Mouse (Mus musculus) heart, embryonic 15.5 days (tissue): ENCODE measurements around the gene Usp21. TPM values are rescaled to one million over a fixed set of nuclear protein-coding genes. Genes with fewer than 3 reads are reported as not detected.
"Not testable (repeated sequence)": the region's sequence is repeated elsewhere in the genome, so short reads cannot be mapped to it uniquely, and the experiment has no call there.

Experiments
- ATAC-seq: fragments of 200-750 bp; cut with Nextera tagmentation; replicated peaks from 2 replicates; pipeline ENCODE4 v1.8.0; 2017; ENCODE audit warnings: low read depth, moderate TSS enrichment; ENCODE audit not compliant: insufficient number of reproducible peaks, insufficient read depth, low FRiP score
- H3K27ac ChIP-seq: fragments of 300-500 bp; sonication (generic); 2 replicates; pipeline ENCODE4 v1.5.1; 2015; ENCODE audit warnings: mild to moderate bottlenecking, inconsistent platforms
- H3K27me3 ChIP-seq: fragments of 300-500 bp; sonication (generic); 2 replicates; pipeline ENCODE4 v1.6.1; 2015; ENCODE audit warnings: inconsistent platforms
- H3K36me3 ChIP-seq: fragments of 300-500 bp; sonication (generic); 2 replicates; pipeline ENCODE4 v1.6.1; 2015; ENCODE audit warnings: mild to moderate bottlenecking, inconsistent platforms
- H3K4me1 ChIP-seq: fragments of 300-500 bp; sonication (generic); replicated peaks from 2 replicates; pipeline ENCODE4 v1.6.1; 2015; ENCODE audit warnings: inconsistent platforms
- H3K4me2 ChIP-seq: fragments of 300-500 bp; sonication (generic); 2 replicates; pipeline ENCODE4 v1.6.1; 2015; ENCODE audit warnings: inconsistent platforms, mild to moderate bottlenecking, moderate library complexity
- H3K4me3 ChIP-seq: fragments of 300-500 bp; sonication (generic); 2 replicates; pipeline ENCODE4 v1.5.1; 2015; ENCODE audit warnings: mild to moderate bottlenecking, inconsistent platforms
- H3K9ac ChIP-seq: fragments of 300-500 bp; sonication (generic); 2 replicates; pipeline ENCODE4 v1.6.1; 2015; ENCODE audit warnings: mild to moderate bottlenecking, inconsistent platforms
- H3K9me3 ChIP-seq: fragments of 300-500 bp; sonication (generic); replicated peaks from 2 replicates; pipeline ENCODE4 v1.6.1; 2016; ENCODE audit warnings: inconsistent platforms
- WGBS: fragments of 180-500 bp; shearing (Covaris S2); methylation state at CpG from one replicate; pipeline ENCODE4 v1.1.7; 2015; ENCODE audit warnings: mixed read lengths; 5-methylcytosine and 5-hydroxymethylcytosine counted together
- polyA plus RNA-seq: library from polyadenylated mRNA; unstranded; fragments of >200 nt; fragmentation: Nextera tagmentation; extraction: Ambion mirVana; gene quantifications from 2 replicates; pipeline ENCODE4 v1.2.1, GENCODE M21; 2015

Gene Usp21
- polyA plus RNA-seq, 1 experiment from 2014 or later, result 44.9 TPM

DNA sequence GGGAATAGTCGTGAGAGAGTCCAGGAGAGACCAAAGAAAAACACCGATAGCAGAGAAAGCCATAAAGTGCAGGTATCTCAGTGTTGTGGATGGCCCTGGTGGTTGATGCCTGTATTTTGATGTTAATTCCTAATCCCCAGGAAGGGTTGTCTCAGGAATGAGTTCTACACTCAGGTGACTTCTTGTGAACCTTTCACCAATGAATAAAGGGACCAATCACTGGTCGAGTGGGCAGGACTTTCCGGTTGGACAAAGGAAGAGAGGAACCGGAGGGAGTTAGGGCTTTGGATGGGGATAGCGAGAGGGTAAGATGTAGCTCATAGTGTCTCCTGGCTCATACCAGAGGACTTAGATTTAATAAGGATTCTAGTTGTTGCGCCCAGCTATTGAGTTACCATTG lies 32.0 kb upstream of the Usp21 start:
- Histone ChIP-seq H3K27me3 (no peaks in the 10 kb centered on the region), H3K4me3 (peak overlapping the region; percentile 33), H3K4me2 (peak overlapping the region; percentile 42), H3K27ac (no peak overlapping the region), H3K36me3 (no peaks in the 10 kb centered on the region), H3K9me3 (no peaks in the 10 kb centered on the region), H3K4me1 (0 out of 2 replicates have a peak, but pooled peaks cover 3% of the 10 kb centered on the region), H3K9ac (0 out of 2 replicates have a peak overlapping the region, but pooled peaks have one; percentile 34)
- ATAC-seq, result no peak
- 17% methylated on average over 7 of the region's 7 CpGs for WGBS

DNA sequence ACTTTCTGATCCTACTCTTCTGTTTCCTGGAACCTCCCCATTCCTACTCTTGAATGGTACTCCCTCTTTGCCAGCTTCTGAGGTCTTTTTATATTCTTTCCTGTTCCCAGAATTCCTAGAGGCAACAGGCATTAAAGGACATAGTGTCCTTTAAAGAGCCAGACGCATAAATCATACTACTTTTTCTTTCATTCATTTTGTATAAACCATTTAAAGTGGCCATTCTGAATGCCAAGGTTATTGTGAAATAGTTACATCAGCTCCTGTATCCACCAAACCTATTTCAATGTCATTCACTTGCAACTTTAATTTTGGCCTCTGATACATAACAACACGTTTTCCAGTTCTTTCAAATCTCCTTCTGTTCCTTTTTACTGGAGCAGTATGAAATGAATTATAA lies 21.5 kb upstream of the Usp21 start:
- no peak overlapping the region for H3K27ac ChIP-seq
- no peak for ATAC-seq
- H3K4me3 ChIP-seq, result no peak overlapping the region
- H3K27me3 ChIP-seq, result no peaks in the 10 kb centered on the region
- H3K36me3 ChIP-seq, result no peaks in the 10 kb centered on the region
- H3K4me2 ChIP-seq, result no peak overlapping the region
- no peaks in the 10 kb centered on the region for H3K9me3 ChIP-seq
- no peaks in the 10 kb centered on the region; the same call in 1 of the 2 replicates for H3K4me1 ChIP-seq
- H3K9ac ChIP-seq, result no peak overlapping the region
- 66% methylated on average over 2 of the region's 2 CpGs for WGBS

DNA sequence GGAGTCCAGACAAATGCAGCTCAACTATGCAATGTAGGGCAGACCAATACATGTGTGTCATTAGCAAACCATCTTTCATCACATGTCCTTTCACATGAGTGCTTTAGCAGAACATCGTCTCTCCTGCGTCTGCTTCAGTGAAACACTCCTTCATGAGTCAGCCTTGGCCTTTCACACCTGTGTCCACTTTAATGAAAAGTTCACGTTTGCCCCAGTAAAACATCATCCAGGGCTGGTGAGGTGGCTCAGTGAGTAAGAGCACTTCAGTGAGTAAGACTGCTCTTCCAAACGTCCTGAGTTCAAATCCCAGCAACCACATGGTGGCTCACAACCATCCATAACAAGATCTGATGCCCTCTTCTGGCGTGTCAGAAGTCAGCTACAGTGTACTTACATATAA lies 18.4 kb upstream of the Usp21 start:
- not testable (repeated sequence) for H3K27me3 ChIP-seq, ATAC-seq, H3K36me3 ChIP-seq, H3K4me1 ChIP-seq, H3K4me3 ChIP-seq, H3K9ac ChIP-seq, H3K9me3 ChIP-seq, H3K4me2 ChIP-seq
- peak overlapping the region; percentile 27; the same call in 1 of the 2 replicates for H3K27ac ChIP-seq
- WGBS, result 71% methylated on average over 5 of the region's 5 CpGs

DNA sequence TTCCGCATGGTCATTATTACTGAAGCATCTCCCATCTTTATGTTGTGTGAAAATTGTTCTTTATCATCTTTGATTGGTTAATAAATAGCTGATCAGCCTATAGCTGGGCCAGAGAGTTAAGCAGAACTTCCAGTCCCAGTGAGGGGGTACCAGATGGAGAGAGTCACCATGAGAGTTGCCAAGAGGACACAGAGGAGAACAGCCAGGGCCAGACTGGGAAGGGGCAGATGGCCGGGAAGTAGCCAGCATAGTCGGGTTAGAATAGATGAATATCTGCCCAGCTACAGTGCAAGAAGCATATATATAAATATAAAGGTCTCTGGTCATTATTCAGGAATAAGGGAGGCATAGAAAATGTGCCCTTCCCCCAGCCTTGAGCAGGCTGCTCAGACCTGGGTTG lies 10.4 kb upstream of the Usp21 start:
- peaks cover 22% of the 10 kb centered on the region for H3K27me3 ChIP-seq
- ATAC-seq, result no peak
- no peaks in the 10 kb centered on the region for H3K9me3 ChIP-seq
- H3K36me3 ChIP-seq, result no peaks in the 10 kb centered on the region
- WGBS, result 52% methylated on average over 3 of the region's 3 CpGs
- H3K4me1 ChIP-seq, result peaks cover 6% of the 10 kb centered on the region
- no peak overlapping the region for H3K27ac ChIP-seq
- H3K4me2 ChIP-seq, result no peak overlapping the region
- H3K4me3 ChIP-seq, result no peak overlapping the region
- no peak overlapping the region for H3K9ac ChIP-seq

DNA sequence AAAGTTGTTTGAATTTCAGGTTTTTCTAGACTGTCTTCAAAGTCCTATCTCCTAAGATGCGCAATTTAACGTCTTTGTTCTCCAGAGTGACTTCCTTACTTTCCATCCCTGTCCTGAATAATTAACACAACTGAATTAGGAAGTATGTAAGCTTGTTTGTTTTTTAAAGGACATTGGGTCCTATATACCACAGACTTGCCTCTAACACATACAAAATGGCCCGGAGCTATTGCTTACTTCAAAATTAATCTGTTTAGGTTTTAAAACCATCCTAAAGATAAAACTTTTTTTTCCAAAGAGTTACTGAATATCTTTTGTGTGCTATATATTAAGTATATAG lies 7.2 kb upstream of the Usp21 start:
- Histone ChIP-seq H3K27me3 (peaks cover 22% of the 10 kb centered on the region), H3K27ac (peak overlapping the region; percentile 94), H3K9ac (peak overlapping the region; percentile 83), H3K9me3 (no peaks in the 10 kb centered on the region), H3K4me2 (peak overlapping the region; percentile 72), H3K36me3 (0 out of 2 replicates have a peak, but pooled peaks cover 4% of the 10 kb centered on the region), H3K4me1 (peaks cover 8% of the 10 kb centered on the region), H3K4me3 (peak overlapping the region; percentile 80)
- ATAC-seq, result no peak
- WGBS, result 12% methylated on average over 3 of the region's 3 CpGs

DNA sequence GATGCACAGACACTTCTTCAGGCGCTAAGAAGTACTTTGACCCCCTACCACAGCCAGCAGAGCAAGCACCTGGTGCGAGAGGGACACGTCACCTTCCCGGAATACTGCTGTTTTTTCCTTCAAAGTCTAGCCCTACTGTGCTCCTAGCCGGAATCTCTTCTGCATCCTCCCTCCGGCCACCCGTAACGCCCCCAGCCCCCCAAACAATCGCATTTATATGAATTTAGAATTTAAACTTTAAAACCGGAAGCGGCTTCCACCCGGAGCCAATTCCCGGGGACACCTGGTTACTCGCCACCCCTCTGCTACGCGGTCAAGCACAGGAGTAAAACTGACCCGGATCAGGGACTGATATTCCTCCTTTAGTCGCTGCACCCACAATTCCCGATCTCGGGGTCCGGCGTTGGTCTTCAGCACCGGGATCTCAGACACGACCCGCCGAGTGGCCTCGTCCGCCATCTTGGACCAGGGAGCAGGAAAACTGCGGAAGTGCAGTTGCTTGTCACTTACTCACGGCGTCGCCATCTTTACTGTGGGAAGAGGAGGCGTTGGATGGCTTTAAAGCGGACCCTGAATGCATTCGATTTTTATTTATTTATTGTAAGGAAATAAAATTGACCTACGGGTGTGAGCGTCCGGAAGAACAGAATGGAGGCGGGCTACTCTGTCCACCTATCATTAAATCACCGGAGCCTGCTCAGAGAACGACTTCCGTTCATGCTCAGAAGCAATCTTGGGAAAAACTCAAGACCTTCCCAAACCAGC lies 6.7 kb upstream of the Usp21 start, which contains the start of gene Ufc1:
Gene Ufc1 (minus strand): TSS at position 727 of the 765 bp plus-strand sequence.
- Histone ChIP-seq H3K4me1 (peaks cover 8% of the 10 kb centered on the region), H3K4me2 (peak within 1 kb of the TSS; percentile 72), H3K9me3 (no peaks in the 10 kb centered on the region), H3K27ac (peak within 1 kb of the TSS; percentile 94), H3K27me3 (peaks cover 22% of the 10 kb centered on the region), H3K4me3 (peak within 1 kb of the TSS; percentile 80), H3K36me3 (peaks cover 9% of the 10 kb centered on the region; the same call in 1 of the 2 replicates), H3K9ac (peak within 1 kb of the TSS; percentile 83)
- ATAC-seq, result peak; percentile 48
- WGBS, result under 1% methylated on average over 42 of the region's 42 CpGs

DNA sequence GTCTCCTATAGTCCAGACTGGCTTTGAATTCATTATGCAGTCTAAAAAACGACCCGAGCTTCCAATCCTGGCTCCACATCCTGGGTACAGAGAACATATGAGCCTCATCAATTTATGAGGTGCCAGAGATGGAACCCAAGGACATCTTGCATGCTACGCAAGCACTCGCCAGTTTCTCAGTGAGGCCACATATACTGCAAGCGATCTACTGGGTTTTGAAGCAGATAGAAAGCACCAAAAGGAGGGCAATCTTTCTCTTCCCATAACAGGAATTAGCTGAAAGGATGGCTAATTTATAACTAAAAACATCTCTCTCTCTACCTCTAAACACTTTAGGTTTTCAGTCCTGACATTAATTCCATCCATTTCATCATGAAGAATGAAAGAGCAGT lies 6.1 kb upstream of the Usp21 start:
- 37% methylated on average over 5 of the region's 5 CpGs for WGBS
- Histone ChIP-seq H3K27ac (peak overlapping the region; percentile 94; the same call in 1 of the 2 replicates), H3K4me1 (peaks cover 8% of the 10 kb centered on the region), H3K36me3 (peaks cover 15% of the 10 kb centered on the region; the same call in 1 of the 2 replicates), H3K4me3 (peak overlapping the region; percentile 80), H3K9me3 (no peaks in the 10 kb centered on the region), H3K4me2 (peak overlapping the region; percentile 72), H3K27me3 (peaks cover 22% of the 10 kb centered on the region), H3K9ac (peak overlapping the region; percentile 83)
- no peak for ATAC-seq

DNA sequence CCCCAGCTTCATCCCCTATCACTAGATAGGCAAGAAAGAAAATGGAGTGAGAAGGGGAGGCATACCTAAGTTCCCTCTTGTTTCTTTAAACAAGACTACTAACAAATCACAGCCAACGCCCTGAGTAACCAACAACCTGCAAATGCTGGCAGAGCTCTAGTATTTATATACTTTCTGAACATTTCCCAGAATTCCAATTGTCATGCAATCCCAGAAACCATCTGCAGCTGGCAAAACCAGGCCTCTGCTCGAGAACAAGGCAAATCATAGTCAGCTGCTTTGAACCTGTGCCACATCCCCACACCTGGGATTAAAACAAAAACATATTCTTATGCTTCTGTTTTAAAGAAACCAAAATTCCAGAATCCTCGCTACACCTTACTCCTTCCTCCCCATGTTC lies 5.6 kb upstream of the Usp21 start:
- Histone ChIP-seq H3K36me3 (peaks cover 20% of the 10 kb centered on the region; the same call in 1 of the 2 replicates), H3K27me3 (peaks cover 16% of the 10 kb centered on the region), H3K4me2 (peak overlapping the region; percentile 72), H3K9me3 (no peaks in the 10 kb centered on the region), H3K27ac (no peak overlapping the region), H3K4me1 (peaks cover 8% of the 10 kb centered on the region), H3K4me3 (peak overlapping the region; percentile 80), H3K9ac (no peak overlapping the region)
- WGBS, result 79% methylated on average over 3 of the region's 3 CpGs
- no peak for ATAC-seq

DNA sequence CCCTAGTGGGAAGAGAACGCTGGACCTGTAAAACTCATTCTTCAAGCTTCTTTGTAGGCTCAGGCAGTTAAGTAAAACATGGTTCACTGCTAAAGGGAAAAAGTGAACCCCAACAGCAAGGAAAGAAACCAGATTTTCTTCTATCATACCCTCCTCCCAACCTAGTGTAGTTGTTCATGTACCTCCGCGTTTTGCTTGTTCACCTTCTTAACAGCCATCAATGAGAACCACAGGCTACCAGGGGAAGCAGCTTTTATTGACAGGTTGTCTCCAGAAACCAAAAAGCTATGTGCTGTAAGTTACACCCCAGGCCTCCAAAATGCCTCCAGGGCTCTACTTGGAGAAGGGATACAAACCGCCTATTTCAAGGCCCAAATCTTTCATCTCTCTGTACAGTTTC lies 537 bp upstream of the Usp21 start:
- Histone ChIP-seq H3K4me1 (peaks cover 23% of the 10 kb centered on the region), H3K36me3 (peaks cover 45% of the 10 kb centered on the region; the same call in 1 of the 2 replicates), H3K27me3 (no peaks in the 10 kb centered on the region), H3K4me3 (peak overlapping the region; percentile 100; the same call in 1 of the 2 replicates), H3K4me2 (peak overlapping the region; percentile 55), H3K9ac (0 out of 2 replicates have a peak overlapping the region, but pooled peaks have one; percentile 99), H3K9me3 (no peaks in the 10 kb centered on the region), H3K27ac (peak overlapping the region; percentile 95)
- ATAC-seq, result no peak
- WGBS, result 57% methylated on average over 4 of the region's 4 CpGs

DNA sequence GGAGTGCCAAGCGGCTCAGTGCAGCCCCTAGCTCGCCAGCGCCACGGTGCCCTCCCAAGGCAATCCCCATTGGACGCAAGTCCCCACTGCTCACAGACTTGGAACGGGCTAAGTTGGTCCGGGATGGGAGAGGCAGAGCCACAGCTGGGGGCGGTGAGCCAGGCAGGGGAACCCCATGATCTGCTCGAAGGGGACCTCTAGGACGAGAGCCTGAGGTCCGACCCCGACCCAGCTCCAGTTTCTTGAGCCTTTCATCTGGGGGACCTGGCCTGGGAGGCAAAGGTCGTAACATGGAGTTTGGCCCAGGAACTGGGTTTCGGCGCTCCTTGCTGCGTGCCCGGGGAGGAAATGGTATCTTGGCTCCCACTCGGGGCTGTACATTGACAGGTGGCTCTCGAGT lies 1.3 kb downstream of the Usp21 start:
- Histone ChIP-seq H3K4me1 (peaks cover 30% of the 10 kb centered on the region), H3K4me3 (peak overlapping the region; percentile 100), H3K9me3 (no peaks in the 10 kb centered on the region), H3K9ac (peak overlapping the region; percentile 99; the same call in 1 of the 2 replicates), H3K27me3 (no peaks in the 10 kb centered on the region), H3K27ac (no peak overlapping the region), H3K36me3 (peaks cover 45% of the 10 kb centered on the region; the same call in 1 of the 2 replicates), H3K4me2 (peak overlapping the region; percentile 83)
- 90% methylated on average over 19 of the region's 19 CpGs for WGBS
- ATAC-seq, result no peak

DNA sequence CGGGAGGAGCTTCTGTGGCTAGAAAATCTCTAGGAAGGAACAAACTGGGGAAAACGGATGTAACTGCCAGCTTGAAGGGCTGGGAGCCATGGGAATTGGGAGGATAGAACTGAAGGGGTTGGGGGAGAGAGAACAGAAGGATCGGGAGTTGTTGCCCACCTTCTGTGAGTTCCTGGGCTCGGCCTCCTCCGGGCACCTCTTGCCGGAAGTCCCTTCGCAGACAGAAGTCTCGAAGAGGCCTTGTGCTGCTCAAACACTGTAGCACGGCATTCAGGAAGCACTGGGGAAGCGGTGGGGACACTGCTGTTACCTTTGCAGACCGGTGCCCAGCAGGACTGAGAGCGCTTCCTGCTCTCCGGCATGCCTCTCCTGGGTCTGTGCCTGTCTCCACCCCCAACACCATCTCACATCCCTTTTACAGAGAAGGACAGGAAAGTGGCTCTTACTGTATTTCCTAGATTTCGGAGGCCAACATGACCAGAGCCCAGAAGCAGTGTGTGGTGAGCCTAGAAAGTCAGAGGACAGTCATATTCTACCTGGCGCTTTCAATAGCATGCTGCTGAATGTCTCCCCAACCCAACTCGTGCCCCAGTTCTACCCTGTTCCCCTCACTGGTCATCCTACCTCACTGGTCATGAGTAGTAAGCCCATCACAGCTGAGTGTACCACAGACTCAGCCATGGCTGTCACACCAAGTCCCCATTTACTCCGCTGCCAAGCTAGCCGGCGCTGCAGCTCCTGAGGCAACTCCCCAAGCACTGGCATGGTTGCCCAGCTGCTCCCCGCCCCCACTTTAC lies 2.5 kb downstream of the Usp21 start:
- no peak for ATAC-seq
- 82% methylated on average over 20 of the region's 20 CpGs for WGBS
- no peak overlapping the region for H3K4me3 ChIP-seq
- H3K27me3 ChIP-seq, result no peaks in the 10 kb centered on the region
- no peak overlapping the region for H3K9ac ChIP-seq
- no peak overlapping the region for H3K27ac ChIP-seq
- peaks cover 41% of the 10 kb centered on the region; the same call in 1 of the 2 replicates for H3K36me3 ChIP-seq
- H3K9me3 ChIP-seq, result no peaks in the 10 kb centered on the region
- peaks cover 33% of the 10 kb centered on the region for H3K4me1 ChIP-seq
- H3K4me2 ChIP-seq, result no peak overlapping the region
